35 mouse cellular contexts compared by ENCODE assay signal in genomic region chr13:113054230-113054629, GRCm38 (mm10). TPM values are rescaled to one million over a fixed set of nuclear protein-coding genes. Genes with fewer than 3 reads are reported as not detected.
DNase-seq lines count a peak whose midpoint lies in the region; ATAC-seq lines count a peak whose summit lies in the region.
"Had no signal": no experiment of that assay in that cellular context is flagged by ENCODE, and none has a peak within 500 bp of the region (broad histone marks: within the 10 kb centered on the region; RNA-seq: fewer than 3 reads in every experiment).

No protein-coding gene starts in this region.

- no peak overlapping the region for H3K27ac ChIP-seq in kidney, embryonic 16.5 days (ENCODE audit: low read length)
- H3K27ac ChIP-seq: embryonic facial prominence, embryonic 10.5 days; embryonic facial prominence, embryonic 13.5 days; forebrain, embryonic 12.5 days; forebrain, embryonic 15.5 days; heart, adult 2 months; heart, embryonic 15.5 days; hindbrain, embryonic 14.5 days; hindbrain, postnatal 0 days had no signal

- ATAC-seq in common myeloid progenitor, adult 5-6 weeks (replicated peaks; ENCODE audit: low read depth, poor library complexity, severe bottlenecking), result peak; percentile 85
- ATAC-seq in granulocyte monocyte progenitor cell, adult 5-6 weeks (replicated peaks; ENCODE audit: poor library complexity, severe bottlenecking), result peak; percentile 85
- peak; percentile 76 for ATAC-seq in megakaryocyte progenitor cell, adult 5-6 weeks (replicated peaks; ENCODE audit: poor library complexity)
- ATAC-seq in kidney, embryonic 16.5 days (ENCODE audit: low FRiP score, low TSS enrichment), result no peak
- ATAC-seq: CD4-positive, CD25-positive, alpha-beta regulatory T cell, adult 4 months; forebrain, embryonic 15.5 days; hindbrain, postnatal 0 days had no signal

- no peaks in the 10 kb centered on the region for H3K27me3 ChIP-seq in kidney, embryonic 16.5 days (ENCODE audit: insufficient read depth, low read length)
- H3K27me3 ChIP-seq: embryonic facial prominence, embryonic 13.5 days; forebrain, embryonic 12.5 days; forebrain, embryonic 15.5 days; heart, embryonic 12.5 days; heart, embryonic 15.5 days had no signal

- H3K4me2 ChIP-seq in kidney, embryonic 16.5 days (replicated peaks; ENCODE audit: low read depth, low read length), result no peak overlapping the region
- H3K4me2 ChIP-seq: embryonic facial prominence, embryonic 13.5 days; forebrain, embryonic 12.5 days; forebrain, embryonic 15.5 days; heart, embryonic 12.5 days; heart, embryonic 15.5 days; hindbrain, embryonic 14.5 days had no signal

- H3K4me1 ChIP-seq in kidney, embryonic 16.5 days (ENCODE audit: insufficient read depth, low read length), result no peaks in the 10 kb centered on the region
- H3K4me1 ChIP-seq: embryonic facial prominence, embryonic 10.5 days; embryonic facial prominence, embryonic 13.5 days; forebrain, embryonic 12.5 days; forebrain, embryonic 15.5 days; heart, embryonic 12.5 days; heart, embryonic 15.5 days had no signal

- intact Hi-C loops in left cerebral cortex, postnatal 36 days (cut with DNase I), result no loop called here

- DNase-seq in thymus, postnatal 25 days, result peak; percentile 35
- no peak for DNase-seq in layer of hippocampus, adult 8-10 months (ENCODE audit: low spot score in 2 of 2)
- no peak for DNase-seq in left cerebral cortex, postnatal 36 days (ENCODE audit: low spot score in 2 of 2)
- DNase-seq: adrenal gland, adult 2 months; adrenal gland, postnatal 14 days; cerebellum, adult 11 months; cerebellum, adult 2 months; cerebellum, adult 9-11 months; cerebellum, postnatal 25 days; embryo, embryonic 11 days; gastrocnemius, postnatal 25 days; heart, adult 2 months; heart, postnatal 10 days; heart, postnatal 36 days had no signal

- H3K9me3 ChIP-seq in kidney, embryonic 16.5 days (ENCODE audit: low read length), result no peaks in the 10 kb centered on the region
- H3K9me3 ChIP-seq: embryonic facial prominence, embryonic 10.5 days; embryonic facial prominence, embryonic 13.5 days; forebrain, embryonic 12.5 days; forebrain, embryonic 15.5 days; heart, embryonic 12.5 days; heart, embryonic 15.5 days had no signal

- no peaks in the 10 kb centered on the region for H3K36me3 ChIP-seq in kidney, embryonic 16.5 days (ENCODE audit: insufficient read depth, low read length)
- H3K36me3 ChIP-seq: embryonic facial prominence, embryonic 10.5 days; embryonic facial prominence, embryonic 13.5 days; forebrain, embryonic 12.5 days; forebrain, embryonic 15.5 days; heart, embryonic 12.5 days; heart, embryonic 15.5 days had no signal

- H3K9ac ChIP-seq in kidney, embryonic 16.5 days (replicated peaks; ENCODE audit: low read length), result no peak overlapping the region
- H3K9ac ChIP-seq: embryonic facial prominence, embryonic 13.5 days; forebrain, embryonic 12.5 days; forebrain, embryonic 15.5 days; heart, embryonic 12.5 days; heart, embryonic 15.5 days; hindbrain, embryonic 14.5 days had no signal

- no peak overlapping the region for H3K4me3 ChIP-seq in kidney, embryonic 16.5 days (ENCODE audit: low read length)
- H3K4me3 ChIP-seq: embryonic facial prominence, embryonic 10.5 days; embryonic facial prominence, embryonic 13.5 days; erythroblast, embryonic 14.5 days; forebrain, embryonic 12.5 days; forebrain, embryonic 15.5 days; heart, adult 2 months; heart, embryonic 12.5 days; heart, embryonic 15.5 days had no signal

- 91% methylated on average over 8 of the region's 8 CpGs for WGBS in kidney, embryonic 16.5 days

RNA-seq across cellular contexts. Expression of gene Gpx8, which starts 8.0 kb away (rescaled TPM):
- 2.1 TPM in 1 of 2 replicates, not detected in the other for total RNA-seq in common myeloid progenitor, adult 5-6 weeks (2017)
- total RNA-seq in granulocyte monocyte progenitor cell, adult 5-6 weeks (2014; fragmentation: Nextera tagmentation), result not detected in 2 replicates
- not detected in 2 replicates for total RNA-seq in granulocyte monocyte progenitor cell, adult 5-6 weeks (2017)
- total RNA-seq in megakaryocyte progenitor cell, adult 5-6 weeks (2015), result not detected in 2 replicates
- not detected in 2 replicates for total RNA-seq in megakaryocyte progenitor cell, adult 5-6 weeks (2017)
- 146 and 150 TPM in 2 replicates for polyA plus RNA-seq in kidney, embryonic 16.5 days (2015; fragmentation: Nextera tagmentation; extraction: Ambion mirVana)
- total RNA-seq in layer of hippocampus, adult 8-10 months (2022), result 1 to 10 TPM; 6.2 to 7.6 (median 6.7) TPM
- 1 to 10 TPM; 9.3 to 9.5 TPM for total RNA-seq in left cerebral cortex, postnatal 36 days (2021)
- total RNA-seq: MEL had no signal
- polyA plus RNA-seq: CD4-positive, CD25-positive, alpha-beta regulatory T cell, adult 4 months; erythroblast, embryonic 14.5 days had no signal

RNA-seq across cellular contexts. Expression of gene Cdc20b, which starts 19.3 kb away (rescaled TPM):
- not detected in 2 replicates for total RNA-seq in common myeloid progenitor, adult 5-6 weeks (2017)
- not detected in 2 replicates for total RNA-seq in granulocyte monocyte progenitor cell, adult 5-6 weeks (2014; fragmentation: Nextera tagmentation)
- total RNA-seq in granulocyte monocyte progenitor cell, adult 5-6 weeks (2017), result not detected in 2 replicates
- not detected in 2 replicates for total RNA-seq in megakaryocyte progenitor cell, adult 5-6 weeks (2015)
- total RNA-seq in megakaryocyte progenitor cell, adult 5-6 weeks (2017), result not detected in 2 replicates
- polyA plus RNA-seq in kidney, embryonic 16.5 days (2015; fragmentation: Nextera tagmentation; extraction: Ambion mirVana), result not detected in 2 replicates
- under 1 TPM in 1 of 4 experiments, not detected in 3; 0.51 TPM for total RNA-seq in layer of hippocampus, adult 8-10 months (2022)
- total RNA-seq in left cerebral cortex, postnatal 36 days (2021), result not detected
- total RNA-seq: adrenal gland, adult 2 months; adrenal gland, postnatal 14 days; adrenal gland, postnatal 4 days; gastrocnemius, adult 8-10 months; gastrocnemius, postnatal 25 days; heart, adult 2 months; heart, postnatal 36 days; MEL had no signal
- polyA plus RNA-seq: adrenal gland, adult 2 months; CD4-positive, CD25-positive, alpha-beta regulatory T cell, adult 4 months; cerebellum, adult 2 months; cortical plate, adult 2 months; erythroblast, embryonic 14.5 days; gonadal fat pad, adult 2 months; heart, embryonic 12.5 days had no signal

RNA-seq across cellular contexts. Expression of gene Gzma, which starts 46.6 kb away (rescaled TPM):
- total RNA-seq in common myeloid progenitor, adult 5-6 weeks (2017), result 0.29 and 1.4 TPM in 2 replicates
- total RNA-seq in granulocyte monocyte progenitor cell, adult 5-6 weeks (2014; fragmentation: Nextera tagmentation), result not detected in 2 replicates
- total RNA-seq in granulocyte monocyte progenitor cell, adult 5-6 weeks (2017), result 3.3 TPM in 1 of 2 replicates, not detected in the other
- 0.15 TPM in 1 of 2 replicates, not detected in the other for total RNA-seq in megakaryocyte progenitor cell, adult 5-6 weeks (2015)
- 0.61 TPM in 1 of 2 replicates, not detected in the other for total RNA-seq in megakaryocyte progenitor cell, adult 5-6 weeks (2017)
- 0.36 and 0.48 TPM in 2 replicates for polyA plus RNA-seq in kidney, embryonic 16.5 days (2015; fragmentation: Nextera tagmentation; extraction: Ambion mirVana)
- total RNA-seq in layer of hippocampus, adult 8-10 months (2022), result not detected
- total RNA-seq in left cerebral cortex, postnatal 36 days (2021), result not detected
- total RNA-seq: gastrocnemius, adult 8-10 months; gastrocnemius, postnatal 25 days; hindbrain, postnatal 0 days; MEL had no signal
- polyA plus RNA-seq: C2C12; embryonic facial prominence, embryonic 10.5 days; embryonic facial prominence, embryonic 13.5 days; erythroblast, embryonic 14.5 days; forebrain, embryonic 12.5 days; forebrain, embryonic 15.5 days; heart, embryonic 12.5 days; hindbrain, embryonic 11.5 days; hindbrain, embryonic 14.5 days; hindbrain, postnatal 0 days had no signal
